Mouse (Mus musculus) cerebellum, adult 2 months (tissue): ENCODE results near the gene Fbxl13.

ENCODE experiments used
- CTCF ChIP-seq: fragments of 200-500 bp; IDR thresholded peaks from 2 replicates; pipeline ENCODE4 v1.5.1; 2011; ENCODE audit warnings: low read depth, mild to moderate bottlenecking, control low read depth, low read length, moderate library complexity, borderline replicate concordance; ENCODE audit not compliant: insufficient read depth
- POLR2A ChIP-seq: fragments of 200-500 bp; IDR thresholded peaks from 2 replicates; pipeline ENCODE4 v1.6.1; 2011; ENCODE audit warnings: low read length, control low read depth, borderline replicate concordance; ENCODE audit not compliant: insufficient read depth

DNA sequence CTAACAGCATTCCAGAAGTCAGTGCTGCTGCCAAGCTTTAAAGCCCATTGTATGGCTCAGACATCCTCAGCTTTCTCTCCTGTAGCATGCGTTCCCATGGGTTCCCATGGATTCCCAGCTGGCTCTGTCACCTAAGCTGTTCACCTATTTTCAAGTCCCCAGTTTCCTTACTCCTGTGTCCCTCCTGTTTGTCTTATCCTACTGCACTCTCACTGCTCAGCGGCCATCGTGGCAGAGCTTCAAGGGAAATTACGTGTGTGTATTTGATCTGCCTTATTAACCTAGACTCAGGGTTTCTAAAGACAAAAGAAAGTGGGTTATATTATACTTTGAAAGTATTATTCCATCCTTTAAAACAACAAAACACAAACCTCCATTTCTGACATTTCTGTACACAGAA lies 156.3 kb downstream of the Fbxl13 start:
- TF ChIP-seq POLR2A (no peak), CTCF (no peak)
